Mouse (Mus musculus) spleen, adult 2 months (tissue): ENCODE measurements around the gene Capn3.

Source experiments
- CTCF ChIP-seq: fragments of 200-500 bp; IDR thresholded peaks from 2 replicates; pipeline ENCODE4 v1.5.1; 2011; ENCODE audit warnings: mild to moderate bottlenecking, inconsistent platforms; ENCODE audit not compliant: insufficient read depth, insufficient read length, insufficient replicate concordance; ENCODE audit errors: extremely low read depth
- POLR2A ChIP-seq: fragments of 200-500 bp; IDR thresholded peaks from 2 replicates; pipeline ENCODE4 v1.6.1; 2011; ENCODE audit warnings: low read depth, low read length, inconsistent platforms

- TF ChIP-seq CTCF = no peak
- no peak for TF ChIP-seq POLR2A
Measured at GRCm38 (mm10) chr2:120482506-120483389, 26.9 kb downstream of the Capn3 start.
